Mouse (Mus musculus): Measurements from ENCODE around the gene Plg.

DNA sequence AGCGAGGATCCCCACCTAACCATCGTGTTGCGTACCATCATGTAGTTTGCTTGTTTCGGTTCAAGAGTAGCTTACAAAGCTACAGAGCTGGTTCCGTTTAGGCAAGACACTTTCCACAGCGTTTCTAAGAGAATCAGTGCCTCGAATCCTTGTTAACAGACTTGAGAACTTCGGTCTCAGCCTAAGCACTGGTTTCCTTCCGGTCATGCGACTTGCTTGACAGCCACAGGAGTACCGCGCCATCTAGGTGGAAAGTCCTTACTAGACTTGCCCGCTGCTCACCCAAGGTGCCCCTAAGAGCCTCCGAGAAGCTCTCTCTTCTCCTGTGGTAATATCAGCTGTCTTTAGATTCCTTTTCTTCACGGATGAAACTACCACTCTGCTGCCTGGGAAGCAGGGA lies 18.5 kb upstream of the Plg start:
- TF ChIP-seq CTCF (IDR thresholded peaks at IDR 0.05) (no peak), EP300 (IDR thresholded peaks at IDR 0.05) (no peak)

Measured in lung, postnatal 0 days (tissue).